Mouse (Mus musculus) bone marrow, adult 2 months (tissue): Measurements from ENCODE around the gene Phlda2.

Experiments
- CTCF ChIP-seq: fragments of 200-500 bp; IDR thresholded peaks from 2 replicates; pipeline ENCODE4 v1.5.1; 2011; ENCODE audit warnings: low read length, control low read depth; ENCODE audit not compliant: control insufficient read depth, insufficient read depth
- POLR2A ChIP-seq: fragments of 200-500 bp; IDR thresholded peaks from 2 replicates; pipeline ENCODE4 v1.6.1; 2011; ENCODE audit warnings: low read depth, mild to moderate bottlenecking, control low read depth, low read length, borderline replicate concordance; ENCODE audit not compliant: control insufficient read depth

DNA sequence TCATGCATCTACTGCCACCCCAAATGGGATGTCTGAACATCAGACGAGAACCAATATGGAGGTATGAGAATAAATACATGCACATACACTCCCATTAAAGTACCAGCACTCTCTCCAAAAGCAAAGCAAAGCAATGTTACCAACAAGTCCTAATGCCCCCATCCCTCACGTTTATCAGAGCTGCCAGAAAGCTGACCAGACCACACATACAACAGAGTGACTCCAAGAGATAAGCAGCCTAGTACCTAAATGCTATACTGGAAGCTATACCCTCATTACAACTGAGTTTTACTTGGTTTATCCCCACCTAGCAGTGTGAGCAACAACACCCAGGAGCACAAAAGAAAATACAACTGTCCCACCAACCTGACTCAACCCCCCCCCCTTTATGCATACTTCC is 30.3 kb upstream of the Phlda2 start:
- TF ChIP-seq POLR2A (no peak), CTCF (no peak)
